Mouse (Mus musculus): ENCODE data around the gene Tcp1.
"Not testable (repeated sequence)": the region's sequence is repeated elsewhere in the genome, so short reads cannot be mapped to it uniquely, and the experiment has no call there.

The Tcp1 gene

GRCm38 (mm10) chr17:12910391-12910790, 5.1 kb upstream of the Tcp1 start:
- DNase-seq (ENCODE audit: low read depth, low spot score), result no peak

GRCm38 (mm10) chr17:12915881-12916583, 531 bp downstream of the Tcp1 start, which contains the start of gene Mrpl18:
Gene Mrpl18, minus strand, starts transcription at chr17:12916345.
- peak; percentile 100 for DNase-seq (ENCODE audit: low read depth, low spot score)

- DNase-seq (ENCODE audit: low read depth, low spot score), result peak; percentile 90
These were observed 1.3 kb downstream of the Tcp1 start for GRCm38 (mm10) chr17:12916588-12917380.

GRCm38 (mm10) chr17:12921073-12921472, 5.6 kb downstream of the Tcp1 start:
- no peak for DNase-seq (ENCODE audit: low read depth, low spot score)

GRCm38 (mm10) chr17:12925001-12925400, 9.5 kb downstream of the Tcp1 start:
- DNase-seq (ENCODE audit: low read depth, low spot score), result peak; percentile 64

GRCm38 (mm10) chr17:12925703-12926180, 10.2 kb downstream of the Tcp1 start:
- no peak for DNase-seq (ENCODE audit: low read depth, low spot score)

- not testable (repeated sequence) for DNase-seq (ENCODE audit: low read depth, low spot score)
These were observed 16.1 kb downstream of the Tcp1 start for GRCm38 (mm10) chr17:12931576-12931975.

- DNase-seq (ENCODE audit: low read depth, low spot score), result no peak
These were observed 20.2 kb downstream of the Tcp1 start for GRCm38 (mm10) chr17:12935719-12936118.

GRCm38 (mm10) chr17:12937412-12937970, 22.0 kb downstream of the Tcp1 start:
- DNase-seq (ENCODE audit: low read depth, low spot score), result no peak

- no peak for DNase-seq (ENCODE audit: low read depth, low spot score)
These were observed 22.6 kb downstream of the Tcp1 start for GRCm38 (mm10) chr17:12938077-12938476.

- DNase-seq (ENCODE audit: low read depth, low spot score), result not testable (repeated sequence)
These were observed 24.1 kb downstream of the Tcp1 start for GRCm38 (mm10) chr17:12939377-12940148.

GRCm38 (mm10) chr17:12940151-12940805, 24.8 kb downstream of the Tcp1 start, which contains the start of gene Acat3:
Gene Acat3, minus strand, starts transcription at chr17:12940600.
- DNase-seq (ENCODE audit: low read depth, low spot score), result peak; percentile 23

GRCm38 (mm10) chr17:12941543-12942260, 26.2 kb downstream of the Tcp1 start:
- DNase-seq (ENCODE audit: low read depth, low spot score), result no peak

- no peak for DNase-seq (ENCODE audit: low read depth, low spot score)
These were observed 27.1 kb downstream of the Tcp1 start for GRCm38 (mm10) chr17:12942459-12943162.

- no peak for DNase-seq (ENCODE audit: low read depth, low spot score)
These were observed 34.2 kb downstream of the Tcp1 start for GRCm38 (mm10) chr17:12949669-12950068.

GRCm38 (mm10) chr17:12956664-12957063, 41.2 kb downstream of the Tcp1 start:
- DNase-seq (ENCODE audit: low read depth, low spot score), result no peak

GRCm38 (mm10) chr17:12959377-12959776, 43.9 kb downstream of the Tcp1 start:
- DNase-seq (ENCODE audit: low read depth, low spot score), result not testable (repeated sequence)

- DNase-seq (ENCODE audit: low read depth, low spot score), result peak; percentile 97
These were observed 44.9 kb downstream of the Tcp1 start, which contains the start of gene Acat2 for GRCm38 (mm10) chr17:12960331-12960873. Gene Acat2, minus strand, starts transcription at chr17:12960747.

GRCm38 (mm10) chr17:12963476-12963875, 48.0 kb downstream of the Tcp1 start:
- no peak for DNase-seq (ENCODE audit: low read depth, low spot score)
